Mouse (Mus musculus) liver, embryonic 14.5 days (tissue): Measurements from ENCODE around the gene Etv2.

ENCODE experiments used
- CTCF ChIP-seq: IDR thresholded peaks from 2 replicates; pipeline ENCODE4 v1.5.1; 2016; ENCODE audit warnings: antibody characterized with exemption, low read depth, control low read depth
- EP300 ChIP-seq: IDR thresholded peaks from 2 replicates; pipeline ENCODE4 v1.6.1; 2016; ENCODE audit warnings: antibody characterized with exemption, low read depth

GRCm38 (mm10) chr7:30636395-30636794 lies 743 bp upstream of the Etv2 start:
- TF ChIP-seq CTCF (no peak), EP300 (no peak)
